Mouse (Mus musculus): ENCODE data around the gene Gm10322. TPM values are rescaled to one million over a fixed set of nuclear protein-coding genes. Genes with fewer than 3 reads are reported as not detected.

The Gm10322 gene
- polyA plus RNA-seq, 1 experiment from 2014 or later: not detected

GRCm38 (mm10) chr10:59590606-59591005 lies 25.3 kb upstream of the Gm10322 start:
- 86% methylated on average over 9 of the region's 9 CpGs for WGBS
- H3K27ac ChIP-seq (ENCODE audit: low read length): no peak overlapping the region
- H3K4me1 ChIP-seq (ENCODE audit: control insufficient read depth, insufficient read depth, low read length): no peaks in the 10 kb centered on the region
- H3K27me3 ChIP-seq (ENCODE audit: control insufficient read depth, insufficient read depth, low read length): no peaks in the 10 kb centered on the region
- H3K9ac ChIP-seq (ENCODE audit: low read length): no peak overlapping the region
- no peak overlapping the region for H3K4me3 ChIP-seq (replicated peaks; ENCODE audit: low read length)
- no peaks in the 10 kb centered on the region for H3K9me3 ChIP-seq (replicated peaks; ENCODE audit: control insufficient read depth, low read length)
- no peak for ATAC-seq (ENCODE audit: insufficient read depth, low FRiP score)
- H3K36me3 ChIP-seq (ENCODE audit: control insufficient read depth, insufficient read depth, low read length): no peaks in the 10 kb centered on the region; the same call in 1 of the 2 replicates
- H3K4me2 ChIP-seq (ENCODE audit: low read depth, low read length): no peak overlapping the region

GRCm38 (mm10) chr10:59593826-59594570 lies 21.9 kb upstream of the Gm10322 start:
- ATAC-seq (ENCODE audit: insufficient read depth, low FRiP score): no peak; the same call in 1 of the 2 replicates
- WGBS: 77% methylated on average over 13 of the region's 13 CpGs

GRCm38 (mm10) chr10:59600516-59600915 lies 15.3 kb upstream of the Gm10322 start:
- H3K9me3 ChIP-seq (replicated peaks; ENCODE audit: control insufficient read depth, low read length): no peaks in the 10 kb centered on the region
- no peak overlapping the region for H3K9ac ChIP-seq (ENCODE audit: low read length)
- H3K4me3 ChIP-seq (replicated peaks; ENCODE audit: low read length): no peak overlapping the region
- no peaks in the 10 kb centered on the region; the same call in 1 of the 2 replicates for H3K36me3 ChIP-seq (ENCODE audit: control insufficient read depth, insufficient read depth, low read length)
- no peak overlapping the region for H3K4me2 ChIP-seq (ENCODE audit: low read depth, low read length)
- WGBS: 70% methylated on average over 8 of the region's 8 CpGs
- H3K4me1 ChIP-seq (ENCODE audit: control insufficient read depth, insufficient read depth, low read length): peaks cover 8% of the 10 kb centered on the region; the same call in 1 of the 2 replicates
- ATAC-seq (ENCODE audit: insufficient read depth, low FRiP score): no peak
- no peaks in the 10 kb centered on the region for H3K27me3 ChIP-seq (ENCODE audit: control insufficient read depth, insufficient read depth, low read length)
- no peak overlapping the region for H3K27ac ChIP-seq (ENCODE audit: low read length)

More at GRCm38 (mm10) chr10:59593826-59594570, 21.9 kb upstream of the Gm10322 start:
- Histone ChIP-seq H3K4me3 (replicated peaks; ENCODE audit: low read length) (no peak overlapping the region), H3K27me3 (ENCODE audit: control insufficient read depth, insufficient read depth, low read length) (no peaks in the 10 kb centered on the region), H3K36me3 (ENCODE audit: control insufficient read depth, insufficient read depth, low read length) (no peaks in the 10 kb centered on the region; the same call in 1 of the 2 replicates), H3K4me2 (ENCODE audit: low read depth, low read length) (no peak overlapping the region), H3K9ac (ENCODE audit: low read length) (no peak overlapping the region), H3K9me3 (replicated peaks; ENCODE audit: control insufficient read depth, low read length) (no peaks in the 10 kb centered on the region), H3K27ac (ENCODE audit: low read length) (no peak overlapping the region), H3K4me1 (ENCODE audit: control insufficient read depth, insufficient read depth, low read length) (no peaks in the 10 kb centered on the region)

- 50% methylated on average over 8 of the region's 8 CpGs for WGBS
- H3K4me1 ChIP-seq (ENCODE audit: control insufficient read depth, insufficient read depth, low read length): peaks cover 9% of the 10 kb centered on the region; the same call in 1 of the 2 replicates
- H3K36me3 ChIP-seq (ENCODE audit: control insufficient read depth, insufficient read depth, low read length): no peaks in the 10 kb centered on the region
- no peaks in the 10 kb centered on the region for H3K27me3 ChIP-seq (ENCODE audit: control insufficient read depth, insufficient read depth, low read length)
- no peak overlapping the region for H3K9ac ChIP-seq (ENCODE audit: low read length)
- no peak overlapping the region for H3K27ac ChIP-seq (ENCODE audit: low read length)
- H3K4me3 ChIP-seq (replicated peaks; ENCODE audit: low read length): no peak overlapping the region
- no peak overlapping the region for H3K4me2 ChIP-seq (ENCODE audit: low read depth, low read length)
- H3K9me3 ChIP-seq (replicated peaks; ENCODE audit: control insufficient read depth, low read length): no peaks in the 10 kb centered on the region
- no peak for ATAC-seq (ENCODE audit: insufficient read depth, low FRiP score)
These were observed 13.8 kb upstream of the Gm10322 start for GRCm38 (mm10) chr10:59602043-59602442.

GRCm38 (mm10) chr10:59602891-59603290 lies 13.0 kb upstream of the Gm10322 start:
- Histone ChIP-seq H3K4me1 (ENCODE audit: control insufficient read depth, insufficient read depth, low read length) (peaks cover 9% of the 10 kb centered on the region; the same call in 1 of the 2 replicates), H3K36me3 (ENCODE audit: control insufficient read depth, insufficient read depth, low read length) (no peaks in the 10 kb centered on the region), H3K4me2 (ENCODE audit: low read depth, low read length) (no peak overlapping the region), H3K27me3 (ENCODE audit: control insufficient read depth, insufficient read depth, low read length) (no peaks in the 10 kb centered on the region), H3K9ac (ENCODE audit: low read length) (no peak overlapping the region), H3K27ac (ENCODE audit: low read length) (peak overlapping the region; percentile 27; the same call in 1 of the 2 replicates), H3K9me3 (replicated peaks; ENCODE audit: control insufficient read depth, low read length) (no peaks in the 10 kb centered on the region), H3K4me3 (replicated peaks; ENCODE audit: low read length) (no peak overlapping the region)
- 41% methylated on average over 14 of the region's 14 CpGs for WGBS
- no peak for ATAC-seq (ENCODE audit: insufficient read depth, low FRiP score)

- no peak overlapping the region for H3K4me3 ChIP-seq (replicated peaks; ENCODE audit: low read length)
- peaks cover 12% of the 10 kb centered on the region; the same call in 1 of the 2 replicates for H3K4me1 ChIP-seq (ENCODE audit: control insufficient read depth, insufficient read depth, low read length)
- no peak overlapping the region for H3K27ac ChIP-seq (ENCODE audit: low read length)
- no peaks in the 10 kb centered on the region for H3K9me3 ChIP-seq (replicated peaks; ENCODE audit: control insufficient read depth, low read length)
- WGBS: 61% methylated on average over 5 of the region's 5 CpGs
- no peaks in the 10 kb centered on the region for H3K36me3 ChIP-seq (ENCODE audit: control insufficient read depth, insufficient read depth, low read length)
- H3K4me2 ChIP-seq (ENCODE audit: low read depth, low read length): no peak overlapping the region
- H3K9ac ChIP-seq (ENCODE audit: low read length): no peak overlapping the region
- ATAC-seq (ENCODE audit: insufficient read depth, low FRiP score): no peak
- no peaks in the 10 kb centered on the region for H3K27me3 ChIP-seq (ENCODE audit: control insufficient read depth, insufficient read depth, low read length)
These were observed 12.0 kb upstream of the Gm10322 start for GRCm38 (mm10) chr10:59603843-59604242.

- H3K36me3 ChIP-seq (ENCODE audit: control insufficient read depth, insufficient read depth, low read length): no peaks in the 10 kb centered on the region
- no peak overlapping the region for H3K4me2 ChIP-seq (ENCODE audit: low read depth, low read length)
- no peak overlapping the region for H3K27ac ChIP-seq (ENCODE audit: low read length)
- peaks cover 12% of the 10 kb centered on the region; the same call in 1 of the 2 replicates for H3K4me1 ChIP-seq (ENCODE audit: control insufficient read depth, insufficient read depth, low read length)
- H3K27me3 ChIP-seq (ENCODE audit: control insufficient read depth, insufficient read depth, low read length): no peaks in the 10 kb centered on the region
- no peak for ATAC-seq (ENCODE audit: insufficient read depth, low FRiP score)
- no peak overlapping the region for H3K9ac ChIP-seq (ENCODE audit: low read length)
- H3K4me3 ChIP-seq (replicated peaks; ENCODE audit: low read length): no peak overlapping the region
- WGBS: 61% methylated on average over 11 of the region's 11 CpGs
- H3K9me3 ChIP-seq (replicated peaks; ENCODE audit: control insufficient read depth, low read length): no peaks in the 10 kb centered on the region
These were observed 10.9 kb upstream of the Gm10322 start for GRCm38 (mm10) chr10:59604879-59605464.

- WGBS: 55% methylated on average over 5 of the region's 5 CpGs
- Histone ChIP-seq H3K4me1 (ENCODE audit: control insufficient read depth, insufficient read depth, low read length) (peaks cover 24% of the 10 kb centered on the region), H3K27ac (ENCODE audit: low read length) (no peak overlapping the region), H3K27me3 (ENCODE audit: control insufficient read depth, insufficient read depth, low read length) (no peaks in the 10 kb centered on the region), H3K4me3 (replicated peaks; ENCODE audit: low read length) (no peak overlapping the region), H3K4me2 (ENCODE audit: low read depth, low read length) (no peak overlapping the region), H3K9ac (ENCODE audit: low read length) (no peak overlapping the region), H3K9me3 (replicated peaks; ENCODE audit: control insufficient read depth, low read length) (no peaks in the 10 kb centered on the region), H3K36me3 (ENCODE audit: control insufficient read depth, insufficient read depth, low read length) (no peaks in the 10 kb centered on the region)
- ATAC-seq (ENCODE audit: insufficient read depth, low FRiP score): no peak
These were observed 2.6 kb upstream of the Gm10322 start for GRCm38 (mm10) chr10:59613276-59613675.

GRCm38 (mm10) chr10:59614141-59614540 lies 1.7 kb upstream of the Gm10322 start:
- no peak overlapping the region for H3K4me3 ChIP-seq (replicated peaks; ENCODE audit: low read length)
- no peak for ATAC-seq (ENCODE audit: insufficient read depth, low FRiP score)
- H3K9me3 ChIP-seq (replicated peaks; ENCODE audit: control insufficient read depth, low read length): no peaks in the 10 kb centered on the region
- no peaks in the 10 kb centered on the region for H3K27me3 ChIP-seq (ENCODE audit: control insufficient read depth, insufficient read depth, low read length)
- no peak overlapping the region for H3K27ac ChIP-seq (ENCODE audit: low read length)
- H3K4me1 ChIP-seq (ENCODE audit: control insufficient read depth, insufficient read depth, low read length): peaks cover 22% of the 10 kb centered on the region
- WGBS: 89% methylated on average over 5 of the region's 5 CpGs
- no peaks in the 10 kb centered on the region for H3K36me3 ChIP-seq (ENCODE audit: control insufficient read depth, insufficient read depth, low read length)
- H3K9ac ChIP-seq (ENCODE audit: low read length): no peak overlapping the region
- 0 out of 2 replicates have a peak overlapping the region, but pooled peaks have one; percentile 0 for H3K4me2 ChIP-seq (ENCODE audit: low read depth, low read length)
